Mouse (Mus musculus): ENCODE measurements at regions not wholly inside any gene's neighbourhood (a gene's known extent, or its start where the extent isn't known, plus 50 kb on each side); places are given as distances from the start of the nearest gene placed in this dataset.

- peak; percentile 97 for ATAC-seq (ENCODE audit: poor library complexity, severe bottlenecking)
These were observed 1133.6 kb upstream of the Cited2 start for GRCm38 (mm10) chr10:16589399-16589798.

DNA sequence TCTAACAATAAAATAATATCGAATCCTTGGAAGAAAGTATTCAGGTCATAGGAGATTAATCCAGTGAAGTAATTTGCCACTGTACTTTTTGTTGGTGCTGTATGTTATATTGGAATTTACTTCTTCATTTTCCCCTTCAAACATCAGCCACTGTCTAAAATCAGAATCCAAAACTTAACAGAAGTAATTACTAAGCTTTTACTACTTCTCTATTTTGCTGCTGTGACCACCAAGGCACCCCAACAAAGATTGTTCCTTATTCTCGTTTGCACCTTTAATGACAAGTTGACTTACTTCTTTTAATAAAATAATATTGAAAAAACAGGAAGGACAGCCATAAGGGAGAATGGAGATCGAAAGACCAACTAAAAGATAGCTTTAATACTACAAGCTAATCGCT is 1130.1 kb upstream of the Cited2 start:
- ATAC-seq (ENCODE audit: poor library complexity, severe bottlenecking) = peak; percentile 51

GRCm38 (mm10) chr10:16600041-16600440 is 1123.0 kb upstream of the Cited2 start:
- no peak for ATAC-seq (ENCODE audit: poor library complexity, severe bottlenecking)

DNA sequence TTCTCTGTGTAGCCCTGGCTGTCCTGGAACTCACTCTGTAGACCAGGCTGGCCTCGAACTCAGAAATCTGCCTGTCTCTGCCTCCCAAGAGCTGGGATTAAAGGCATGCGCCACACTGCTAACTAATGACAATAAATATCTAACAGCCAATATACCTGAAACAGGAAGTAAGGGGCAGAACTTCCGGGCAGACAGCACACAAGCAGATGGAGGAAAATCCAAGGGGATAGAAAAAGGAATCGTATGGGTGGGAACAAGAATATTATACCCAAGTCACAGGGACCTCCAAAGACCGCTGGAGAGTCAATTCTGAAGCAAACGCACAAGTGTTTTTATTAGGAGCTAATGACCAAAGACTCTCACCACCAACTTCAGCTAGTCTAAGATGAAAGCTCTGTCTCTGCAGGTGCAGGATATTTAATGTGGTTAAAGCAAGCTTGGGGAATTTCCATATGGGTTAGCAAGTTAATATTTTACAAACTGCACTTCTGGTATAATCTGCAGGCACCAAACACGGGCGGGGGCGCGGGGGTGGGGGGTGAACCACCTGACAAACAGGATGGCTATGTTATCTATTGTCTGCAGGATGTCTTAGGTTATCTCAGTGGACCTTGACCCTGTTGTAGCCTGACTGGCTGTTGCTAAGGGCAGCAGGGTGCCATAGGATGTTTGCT is 1122.3 kb upstream of the Cited2 start:
- ATAC-seq (ENCODE audit: poor library complexity, severe bottlenecking) = no peak

DNA sequence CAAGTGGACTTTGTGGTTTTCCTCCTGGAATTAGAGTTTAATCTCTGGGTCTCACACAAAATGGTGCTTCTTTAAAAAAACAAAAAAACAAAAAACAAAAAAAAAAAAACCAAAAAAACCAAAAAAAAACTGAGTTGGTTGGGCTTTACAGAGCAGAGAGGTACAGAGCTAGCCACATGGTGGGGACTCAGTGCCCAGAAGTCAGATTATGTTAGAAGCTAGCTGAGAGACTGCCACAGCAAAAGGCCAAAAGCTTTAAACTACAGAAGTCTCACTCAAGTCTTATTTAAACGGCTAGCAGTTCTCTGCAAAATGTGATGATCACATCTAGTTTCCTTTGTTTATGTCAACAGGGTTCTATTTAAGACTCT is 1121.8 kb upstream of the Cited2 start:
- ATAC-seq (ENCODE audit: poor library complexity, severe bottlenecking) = no peak

GRCm38 (mm10) chr10:16608339-16608738 is 1114.7 kb upstream of the Cited2 start:
- ATAC-seq (ENCODE audit: poor library complexity, severe bottlenecking) = no peak

GRCm38 (mm10) chr10:16618752-16619151 is 1104.3 kb upstream of the Cited2 start:
- ATAC-seq (ENCODE audit: poor library complexity, severe bottlenecking) = no peak

DNA sequence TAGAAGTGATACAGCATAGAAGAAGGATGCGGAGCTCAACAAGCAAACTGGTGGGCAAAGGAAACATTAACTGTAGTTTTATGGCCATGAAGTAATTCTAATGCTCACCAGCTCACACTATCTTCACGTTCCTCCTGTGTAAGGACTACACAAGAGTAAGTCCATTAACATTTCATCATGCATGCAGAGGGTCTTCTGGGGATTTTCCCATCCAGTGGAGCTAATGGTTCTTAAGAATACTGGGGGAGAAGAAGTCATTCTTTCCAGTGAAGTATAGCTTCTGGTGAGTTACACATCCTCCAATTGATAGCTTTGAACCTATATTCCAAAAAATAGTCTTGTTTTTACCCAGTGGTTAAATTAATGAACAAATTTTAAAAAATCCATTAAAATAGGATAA is 1103.4 kb upstream of the Cited2 start:
- no peak for ATAC-seq (ENCODE audit: poor library complexity, severe bottlenecking)

DNA sequence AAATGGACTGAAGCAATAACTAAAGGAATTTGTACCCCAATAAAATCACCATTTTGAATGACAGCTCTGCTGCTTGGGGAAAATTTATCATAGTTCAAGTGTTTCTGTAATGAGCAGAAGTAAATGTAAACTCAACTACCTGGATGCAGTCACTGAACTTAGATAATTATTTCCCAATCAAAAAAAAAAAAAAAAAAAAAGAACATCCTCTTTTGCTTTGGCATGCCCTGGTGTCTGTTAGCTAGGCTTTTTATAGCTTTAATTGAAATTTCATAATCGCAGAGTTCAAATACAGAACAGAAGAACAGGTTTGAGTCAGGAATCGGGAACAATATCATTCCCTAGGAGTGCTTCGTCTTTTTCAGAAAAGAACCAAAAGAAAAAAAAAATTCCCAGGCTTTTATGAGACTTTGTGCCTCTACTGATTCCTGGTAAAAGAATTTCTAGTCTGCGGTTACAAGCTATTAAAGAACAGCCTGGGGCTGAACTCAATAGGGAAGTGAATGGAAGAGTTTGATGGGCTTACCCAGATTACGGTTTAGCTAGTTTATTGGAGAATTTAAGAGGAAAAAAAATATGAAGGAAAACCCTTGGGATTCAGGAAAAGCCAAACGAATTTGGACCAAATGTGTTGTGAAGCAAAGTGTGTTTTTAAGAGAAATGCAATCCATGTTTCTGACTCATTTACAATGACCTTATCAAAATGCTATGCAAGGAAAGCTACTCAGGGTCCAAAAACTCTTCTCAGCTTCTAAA is 1102.0 kb upstream of the Cited2 start:
- ATAC-seq (ENCODE audit: poor library complexity, severe bottlenecking) = peak; percentile 80

- ATAC-seq (ENCODE audit: poor library complexity, severe bottlenecking) = no peak
These were observed 1100.2 kb upstream of the Cited2 start for GRCm38 (mm10) chr10:16622821-16623220.

DNA sequence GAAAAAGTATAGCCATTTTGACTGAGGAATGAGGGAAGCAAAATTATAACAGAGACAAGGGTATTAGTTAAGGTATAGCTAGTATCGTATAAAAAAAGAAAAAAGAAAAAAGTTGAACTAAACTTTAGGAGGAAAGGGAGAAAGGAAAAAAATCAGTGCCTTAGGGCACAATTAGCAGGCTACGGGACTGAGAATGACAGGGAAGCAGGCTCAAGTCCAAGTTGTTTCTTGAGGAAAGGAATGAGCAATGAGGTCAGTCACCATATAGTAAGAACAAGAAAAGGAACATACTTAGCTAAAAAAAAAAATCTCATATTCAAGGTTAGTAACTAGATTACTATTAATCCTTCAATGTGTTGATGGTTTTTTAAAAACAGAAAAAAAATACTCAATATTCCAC is 1089.8 kb upstream of the Cited2 start:
- ATAC-seq (ENCODE audit: poor library complexity, severe bottlenecking) = no peak

DNA sequence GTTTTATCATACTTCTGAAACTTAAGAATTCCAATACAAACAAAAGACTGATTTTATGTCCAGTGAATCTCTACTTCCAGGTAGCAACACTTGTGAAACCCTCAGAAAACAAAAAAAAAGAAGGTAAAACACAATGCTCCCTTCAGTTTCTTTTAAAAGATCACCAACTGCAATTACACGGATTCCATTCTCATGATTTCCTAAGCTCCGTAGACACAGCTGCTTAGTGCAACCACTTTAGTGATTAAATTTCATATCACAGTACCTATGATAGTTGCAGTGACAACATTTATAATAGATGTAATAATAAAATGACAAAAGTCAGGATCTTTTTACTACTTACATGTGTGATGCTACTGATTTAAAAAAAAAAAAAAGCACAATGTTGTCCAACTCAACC is 1087.6 kb upstream of the Cited2 start:
- no peak for ATAC-seq (ENCODE audit: poor library complexity, severe bottlenecking)

- ATAC-seq (ENCODE audit: poor library complexity, severe bottlenecking) = peak; percentile 94
These were observed 1086.0 kb upstream of the Cited2 start for GRCm38 (mm10) chr10:16637006-16637405.

DNA sequence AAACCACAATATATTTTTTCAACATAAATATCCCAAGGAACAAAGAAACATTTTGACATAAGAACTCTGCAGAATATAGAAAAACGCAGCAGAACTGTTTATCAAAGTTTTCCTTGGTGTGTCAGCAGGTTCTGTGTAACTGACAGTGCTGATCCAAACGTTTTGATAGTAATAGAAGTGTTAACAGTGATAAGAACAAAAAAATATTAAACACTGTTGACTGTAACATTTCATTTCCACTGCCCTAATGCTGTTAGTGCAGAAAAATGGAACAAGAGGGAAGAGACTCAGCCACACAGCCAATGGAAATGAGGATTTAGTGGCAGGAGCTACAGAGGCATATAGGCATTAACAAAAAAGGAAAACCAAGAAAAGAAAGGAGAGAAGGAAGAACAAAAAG is 1084.9 kb upstream of the Cited2 start:
- no peak for ATAC-seq (ENCODE audit: poor library complexity, severe bottlenecking)

- ATAC-seq (ENCODE audit: poor library complexity, severe bottlenecking) = no peak
These were observed 1082.9 kb upstream of the Cited2 start for GRCm38 (mm10) chr10:16640136-16640535.

DNA sequence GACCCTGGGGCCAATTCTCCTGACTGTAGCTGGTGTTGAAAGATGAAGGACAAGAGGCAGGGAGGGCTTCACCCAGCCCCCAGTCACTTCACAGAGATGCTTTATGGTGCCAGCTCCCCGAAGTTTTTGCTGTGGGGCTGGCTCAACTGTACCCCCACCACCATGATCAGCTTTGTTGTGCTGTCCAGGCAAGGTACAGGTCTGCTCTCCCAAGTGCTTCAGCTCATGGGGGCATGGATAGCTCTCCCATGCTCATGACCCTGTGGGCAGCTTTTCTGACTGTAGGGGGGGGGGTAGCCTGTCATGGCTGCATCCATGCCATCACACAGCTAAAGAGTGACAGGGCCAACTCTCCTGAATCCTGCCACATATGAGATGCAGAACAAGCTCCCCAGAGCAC is 1072.9 kb upstream of the Cited2 start:
- ATAC-seq (ENCODE audit: poor library complexity, severe bottlenecking) = no peak

- peak; percentile 97 for ATAC-seq (ENCODE audit: poor library complexity, severe bottlenecking)
These were observed 1070.6 kb upstream of the Cited2 start for GRCm38 (mm10) chr10:16652450-16652849.

- ATAC-seq (ENCODE audit: poor library complexity, severe bottlenecking) = no peak
These were observed 1058.5 kb upstream of the Cited2 start for GRCm38 (mm10) chr10:16664483-16664882.

DNA sequence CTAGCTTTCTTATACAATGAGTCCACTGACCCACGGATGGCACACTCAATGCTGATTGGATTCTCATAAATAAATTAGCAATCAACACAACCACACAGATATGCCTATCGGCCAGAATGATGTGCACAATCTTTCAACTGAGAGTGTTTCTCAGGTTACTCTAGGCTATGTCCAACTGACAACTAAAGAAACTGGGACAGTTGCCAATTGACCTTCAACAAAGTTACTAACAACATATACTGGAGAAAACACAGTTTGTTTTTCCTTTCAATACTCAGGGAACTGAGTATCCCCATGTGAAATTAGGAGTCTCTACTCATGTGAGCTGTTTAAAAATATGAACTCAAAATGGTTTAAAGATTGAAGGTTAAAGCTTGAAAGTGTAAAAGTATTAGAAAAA is 1052.7 kb upstream of the Cited2 start:
- no peak for ATAC-seq (ENCODE audit: poor library complexity, severe bottlenecking)

DNA sequence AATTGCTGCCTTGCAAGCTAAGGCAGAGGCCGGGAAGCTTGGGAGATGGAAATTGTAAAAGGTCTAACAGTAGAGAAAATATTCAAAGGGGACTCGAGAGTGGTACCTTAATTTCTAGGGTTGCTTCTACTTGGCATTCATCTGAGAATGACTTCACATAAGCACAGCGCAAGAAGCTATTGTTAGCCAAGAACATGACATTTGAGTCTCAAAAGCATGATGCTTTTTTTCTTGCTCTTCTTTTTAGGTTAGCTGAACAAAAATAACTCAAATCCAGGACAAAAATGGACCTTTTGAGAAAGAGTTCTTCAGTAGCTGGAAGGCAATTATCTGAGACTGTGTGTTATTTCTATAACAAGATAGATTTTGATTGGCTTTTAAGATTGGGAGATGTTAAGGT is 1042.0 kb upstream of the Cited2 start:
- ATAC-seq (ENCODE audit: poor library complexity, severe bottlenecking) = no peak

- ATAC-seq (ENCODE audit: poor library complexity, severe bottlenecking) = no peak
These were observed 1037.7 kb upstream of the Cited2 start for GRCm38 (mm10) chr10:16685352-16685751.

DNA sequence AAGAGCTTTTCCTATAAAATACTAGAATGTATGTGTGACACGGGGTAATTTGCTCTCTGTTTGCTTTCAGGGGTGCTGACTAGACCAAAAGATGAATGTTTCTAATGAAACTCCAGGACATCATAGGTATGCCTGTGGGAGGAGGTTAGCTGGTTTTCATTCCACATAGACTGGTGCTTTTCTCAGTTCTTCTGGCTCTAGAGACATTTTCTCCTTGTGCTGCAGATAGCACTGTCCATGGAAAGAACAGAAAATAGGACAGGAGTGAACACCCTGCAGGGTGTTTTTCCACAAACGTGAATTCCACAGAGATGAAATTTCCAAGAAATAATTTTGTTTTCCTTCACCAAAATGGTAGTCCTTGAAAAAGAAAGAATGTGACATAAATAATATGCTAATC is 1016.0 kb upstream of the Cited2 start:
- no peak for ATAC-seq (ENCODE audit: poor library complexity, severe bottlenecking)

GRCm38 (mm10) chr10:16713143-16713542 is 1009.9 kb upstream of the Cited2 start:
- ATAC-seq (ENCODE audit: poor library complexity, severe bottlenecking) = no peak
